Comparison of ENCODE assay signal across 9 mouse cellular contexts in the genomic region with DNA sequence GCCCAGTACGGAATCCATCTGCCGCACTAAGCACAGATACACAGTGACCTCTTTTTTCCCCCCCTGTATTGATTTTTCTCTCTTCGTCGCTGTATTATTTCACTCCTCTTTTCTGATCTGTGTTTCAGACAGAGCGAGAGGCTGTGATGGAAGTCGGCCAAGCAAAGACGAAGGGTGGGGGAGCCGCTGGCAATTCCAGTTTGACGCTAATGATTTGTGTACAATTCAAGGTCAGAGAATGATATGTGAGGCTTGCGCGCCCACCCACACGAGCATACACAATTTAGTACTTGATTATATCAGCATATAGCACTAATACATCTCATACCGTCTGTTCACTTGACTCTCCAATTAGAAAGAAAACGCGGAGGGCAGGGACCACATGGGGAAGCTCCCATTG.
DNase-seq lines count a peak whose midpoint lies in the region; ATAC-seq and TF ChIP-seq lines count a peak whose summit lies in the region.
"Had no signal": no experiment of that assay in that cellular context is flagged by ENCODE, and none has a peak within 500 bp of the region (broad histone marks: within the 10 kb centered on the region; RNA-seq: fewer than 3 reads in every experiment).

No protein-coding gene starts in this region.

- intact Hi-C loops in left cerebral cortex, adult 2 months (cut with DNase I) = no loop called here

- H3K9me3 ChIP-seq in lung, embryonic 14.5 days (ENCODE audit: low read depth, low read length) = no peaks in the 10 kb centered on the region
- no peaks in the 10 kb centered on the region for H3K9me3 ChIP-seq in forebrain, embryonic 13.5 days (replicated peaks)
- no peaks in the 10 kb centered on the region for H3K9me3 ChIP-seq in forebrain, postnatal 0 days (ENCODE audit: low read length)
- H3K9me3 ChIP-seq in neural tube, embryonic 14.5 days (ENCODE audit: control insufficient read depth, low read length) = no peaks in the 10 kb centered on the region

- no peak for TF ChIP-seq CTCF in lung, embryonic 14.5 days (IDR thresholded peaks at IDR 0.05; ENCODE audit: low read depth)
- TF ChIP-seq CTCF in lung, adult 2 months (IDR thresholded peaks at IDR 0.05; ENCODE audit: insufficient read depth, low read length) = no peak
- TF ChIP-seq CTCF in forebrain, postnatal 0 days (IDR thresholded peaks at IDR 0.05; ENCODE audit: low read depth) = no peak
- no peak for TF ChIP-seq CTCF in left cerebral cortex, adult 2 months (IDR thresholded peaks at IDR 0.05)

- TF ChIP-seq POLR2A in lung, adult 2 months (IDR thresholded peaks at IDR 0.05; ENCODE audit: borderline replicate concordance, extremely low read depth, low read depth, low read length) = no peak

- WGBS in lung, embryonic 14.5 days = 36% methylated on average over 15 of the region's 15 CpGs
- 54% methylated on average over 15 of the region's 15 CpGs for WGBS in lung, adult 2 months
- WGBS in forebrain, embryonic 13.5 days = 22% methylated on average over 15 of the region's 15 CpGs
- 19% methylated on average over 15 of the region's 15 CpGs for WGBS in forebrain, postnatal 0 days
- 38% methylated on average over 15 of the region's 15 CpGs for WGBS in neural tube, embryonic 14.5 days

- peaks cover 2% of the 10 kb centered on the region; the same call in 1 of the 2 replicates for H3K4me1 ChIP-seq in lung, embryonic 14.5 days (ENCODE audit: insufficient read depth)
- H3K4me1 ChIP-seq in lung, adult 2 months (ENCODE audit: control insufficient read depth, insufficient read depth, low read length) = peaks cover 2% of the 10 kb centered on the region
- H3K4me1 ChIP-seq in forebrain, embryonic 13.5 days = peaks cover 16% of the 10 kb centered on the region
- H3K4me1 ChIP-seq in forebrain, postnatal 0 days (ENCODE audit: insufficient read depth) = 0 out of 2 replicates have a peak, but pooled peaks cover 4% of the 10 kb centered on the region
- H3K4me1 ChIP-seq in neural tube, embryonic 14.5 days (ENCODE audit: control insufficient read depth, insufficient read depth, low read length) = peaks cover 2% of the 10 kb centered on the region; the same call in 1 of the 2 replicates

- no peaks in the 10 kb centered on the region for H3K36me3 ChIP-seq in lung, embryonic 14.5 days (ENCODE audit: insufficient read depth)
- no peaks in the 10 kb centered on the region for H3K36me3 ChIP-seq in forebrain, embryonic 13.5 days (ENCODE audit: poor library complexity, severe bottlenecking)
- no peaks in the 10 kb centered on the region for H3K36me3 ChIP-seq in forebrain, postnatal 0 days (ENCODE audit: insufficient read depth)
- H3K36me3 ChIP-seq in neural tube, embryonic 14.5 days (ENCODE audit: control insufficient read depth, insufficient read depth, low read length) = no peaks in the 10 kb centered on the region

- no peak overlapping the region for H3K9ac ChIP-seq in lung, embryonic 14.5 days
- no peak overlapping the region for H3K9ac ChIP-seq in forebrain, embryonic 13.5 days
- no peak overlapping the region for H3K9ac ChIP-seq in forebrain, postnatal 0 days
- H3K9ac ChIP-seq in neural tube, embryonic 14.5 days (replicated peaks; ENCODE audit: low read depth, low read length) = no peak overlapping the region

- no peak overlapping the region for H3K4me3 ChIP-seq in lung, embryonic 14.5 days (ENCODE audit: low read depth, low read length)
- H3K4me3 ChIP-seq in lung, adult 2 months (replicated peaks; ENCODE audit: extremely low read depth, low read depth, low read length) = no peak overlapping the region
- no peak overlapping the region for H3K4me3 ChIP-seq in forebrain, embryonic 13.5 days
- H3K4me3 ChIP-seq in forebrain, postnatal 0 days (ENCODE audit: low read depth, low read length) = no peak overlapping the region
- no peak overlapping the region for H3K4me3 ChIP-seq in neural tube, embryonic 14.5 days (ENCODE audit: low read depth, low read length)
- H3K4me3 ChIP-seq in left cerebral cortex, adult 2 months = no peak overlapping the region

- no peak overlapping the region; the same call in 1 of the 2 replicates for H3K27ac ChIP-seq in lung, embryonic 14.5 days (ENCODE audit: low read depth)
- 0 out of 2 replicates have a peak overlapping the region, but pooled peaks have one; percentile 22 for H3K27ac ChIP-seq in forebrain, embryonic 13.5 days
- peak overlapping the region; percentile 15; the same call in 1 of the 2 replicates for H3K27ac ChIP-seq in forebrain, postnatal 0 days (ENCODE audit: low read depth, low read length)
- H3K27ac ChIP-seq in neural tube, embryonic 14.5 days (ENCODE audit: low read depth, low read length) = peak overlapping the region; percentile 45
- no peak overlapping the region for H3K27ac ChIP-seq in left cerebral cortex, adult 2 months

- H3K4me2 ChIP-seq in lung, embryonic 14.5 days = no peak overlapping the region
- H3K4me2 ChIP-seq in forebrain, embryonic 13.5 days = peak overlapping the region; percentile 27; the same call in 1 of the 2 replicates
- H3K4me2 ChIP-seq in forebrain, postnatal 0 days (ENCODE audit: low read depth) = no peak overlapping the region
- no peak overlapping the region for H3K4me2 ChIP-seq in neural tube, embryonic 14.5 days (ENCODE audit: low read depth, low read length)

- peak; percentile 52; the same call in 1 of the 2 replicates for ATAC-seq in lung, embryonic 14.5 days (ENCODE audit: insufficient read depth)
- ATAC-seq in forebrain, embryonic 13.5 days = peak; percentile 83
- ATAC-seq in forebrain, postnatal 0 days = no peak
- ATAC-seq in neural tube, embryonic 14.5 days (ENCODE audit: low read depth) = 0 out of 2 replicates have a peak, but pooled peaks have one; percentile 34

- peak; percentile 81 for DNase-seq in lung, embryonic 14.5 days
- no peak for DNase-seq in lung, adult 2 months
- peak; percentile 45 for DNase-seq in forebrain, postnatal 0 days
- DNase-seq in left cerebral cortex, adult 2 months (ENCODE audit: extremely low spot score in 1 of 2, low spot score in 2 of 2) = no peak
- no peak for DNase-seq in layer of hippocampus, postnatal 36 days
- DNase-seq: kidney, adult 8-10 months; right cerebral cortex, adult 18-20 months had no signal

- H3K27me3 ChIP-seq in lung, embryonic 14.5 days (ENCODE audit: insufficient read depth, low read length) = no peaks in the 10 kb centered on the region
- H3K27me3 ChIP-seq in forebrain, embryonic 13.5 days = peaks cover 3% of the 10 kb centered on the region; the same call in 1 of the 2 replicates
- H3K27me3 ChIP-seq in forebrain, postnatal 0 days (ENCODE audit: insufficient read depth, low read length) = no peaks in the 10 kb centered on the region
- H3K27me3 ChIP-seq in neural tube, embryonic 14.5 days (ENCODE audit: control insufficient read depth, insufficient read depth, low read length) = no peaks in the 10 kb centered on the region

Comparison
In these comparisons a context has a peak if more than half of its experiments do, and no peak if none do; other contexts are left out.
1. DNase-seq: peak in lung, embryonic 14.5 days (single experiment) and forebrain, postnatal 0 days (single experiment); none in lung, adult 2 months (single experiment), left cerebral cortex, adult 2 months (0 of 2) and layer of hippocampus, postnatal 36 days (0 of 2).
2. H3K27ac ChIP-seq: peak in forebrain, embryonic 13.5 days (single experiment), forebrain, postnatal 0 days (single experiment) and neural tube, embryonic 14.5 days (single experiment); none in lung, embryonic 14.5 days (single experiment) and left cerebral cortex, adult 2 months (single experiment).